Mouse (Mus musculus): ENCODE measurements around the gene Ahctf1. TPM values are rescaled to one million over a fixed set of nuclear protein-coding genes. Genes with fewer than 3 reads are reported as not detected.

Gene Ahctf1
- total RNA-seq, 2 experiments from 2014 or later: 151 to 190 TPM

GRCm38 (mm10) chr1:179807468-179807867, 4.0 kb upstream of the Ahctf1 start:
- ATAC-seq (replicated peaks; ENCODE audit: low FRiP score, low TSS enrichment, poor library complexity, severe bottlenecking): no peak

GRCm38 (mm10) chr1:179805751-179806150, 2.3 kb upstream of the Ahctf1 start:
- ATAC-seq (replicated peaks; ENCODE audit: low FRiP score, low TSS enrichment, poor library complexity, severe bottlenecking): no peak

GRCm38 (mm10) chr1:179804140-179804881, 831 bp upstream of the Ahctf1 start:
- peak; percentile 16 for ATAC-seq (replicated peaks; ENCODE audit: low FRiP score, low TSS enrichment, poor library complexity, severe bottlenecking)

- no peak for ATAC-seq (replicated peaks; ENCODE audit: low FRiP score, low TSS enrichment, poor library complexity, severe bottlenecking)
Observed at GRCm38 (mm10) chr1:179802610-179803512, 619 bp downstream of the Ahctf1 start, which contains the start of gene Gm10518. Gene Gm10518, plus strand, starts transcription at chr1:179803376.

- no peak for ATAC-seq (replicated peaks; ENCODE audit: low FRiP score, low TSS enrichment, poor library complexity, severe bottlenecking)
Observed at GRCm38 (mm10) chr1:179798794-179799193, 4.7 kb downstream of the Ahctf1 start.

GRCm38 (mm10) chr1:179787281-179787680, 16.2 kb downstream of the Ahctf1 start:
- no peak for ATAC-seq (replicated peaks; ENCODE audit: low FRiP score, low TSS enrichment, poor library complexity, severe bottlenecking)

- ATAC-seq (replicated peaks; ENCODE audit: low FRiP score, low TSS enrichment, poor library complexity, severe bottlenecking): no peak
Observed at GRCm38 (mm10) chr1:179785502-179785901, 18.0 kb downstream of the Ahctf1 start.

- ATAC-seq (replicated peaks; ENCODE audit: low FRiP score, low TSS enrichment, poor library complexity, severe bottlenecking): no peak
Observed at GRCm38 (mm10) chr1:179784098-179784497, 19.4 kb downstream of the Ahctf1 start.

- ATAC-seq (replicated peaks; ENCODE audit: low FRiP score, low TSS enrichment, poor library complexity, severe bottlenecking): no peak
Observed at GRCm38 (mm10) chr1:179776831-179777230, 26.6 kb downstream of the Ahctf1 start.

GRCm38 (mm10) chr1:179760553-179760952, 42.9 kb downstream of the Ahctf1 start:
- no peak for ATAC-seq (replicated peaks; ENCODE audit: low FRiP score, low TSS enrichment, poor library complexity, severe bottlenecking)

- ATAC-seq (replicated peaks; ENCODE audit: low FRiP score, low TSS enrichment, poor library complexity, severe bottlenecking): no peak
Observed at GRCm38 (mm10) chr1:179760086-179760485, 43.4 kb downstream of the Ahctf1 start.

- peak; percentile 75 for ATAC-seq (replicated peaks; ENCODE audit: low FRiP score, low TSS enrichment, poor library complexity, severe bottlenecking)
Observed at GRCm38 (mm10) chr1:179756477-179756876, 47.0 kb downstream of the Ahctf1 start.

GRCm38 (mm10) chr1:179753006-179753405, 50.5 kb downstream of the Ahctf1 start:
- ATAC-seq (replicated peaks; ENCODE audit: low FRiP score, low TSS enrichment, poor library complexity, severe bottlenecking): no peak

- ATAC-seq (replicated peaks; ENCODE audit: low FRiP score, low TSS enrichment, poor library complexity, severe bottlenecking): no peak
Observed at GRCm38 (mm10) chr1:179752276-179752675, 51.2 kb downstream of the Ahctf1 start.

- ATAC-seq (replicated peaks; ENCODE audit: low FRiP score, low TSS enrichment, poor library complexity, severe bottlenecking): no peak
Observed at GRCm38 (mm10) chr1:179745171-179745570, 58.3 kb downstream of the Ahctf1 start, which contains the start of gene Kif28. Gene Kif28, minus strand, starts transcription at chr1:179745271.

GRCm38 (mm10) chr1:179743593-179744193, 59.8 kb downstream of the Ahctf1 start:
- peak; percentile 14 for ATAC-seq (replicated peaks; ENCODE audit: low FRiP score, low TSS enrichment, poor library complexity, severe bottlenecking)

GRCm38 (mm10) chr1:179736483-179736882, 67.0 kb downstream of the Ahctf1 start:
- no peak for ATAC-seq (replicated peaks; ENCODE audit: low FRiP score, low TSS enrichment, poor library complexity, severe bottlenecking)

- peak; percentile 51 for ATAC-seq (replicated peaks; ENCODE audit: low FRiP score, low TSS enrichment, poor library complexity, severe bottlenecking)
Observed at GRCm38 (mm10) chr1:179734500-179735474, 68.7 kb downstream of the Ahctf1 start.

GRCm38 (mm10) chr1:179731391-179731790, 72.1 kb downstream of the Ahctf1 start:
- ATAC-seq (replicated peaks; ENCODE audit: low FRiP score, low TSS enrichment, poor library complexity, severe bottlenecking): no peak
